Mouse (Mus musculus): Measurements from ENCODE around the gene Prpf40a. TPM values are rescaled to one million over a fixed set of nuclear protein-coding genes. Genes with fewer than 3 reads are reported as not detected.

Prpf40a gene
- total RNA-seq (2015; ENCODE audit: low replicate concordance), result 27.2 and 33.4 TPM in 2 replicates
- total RNA-seq (2017; ENCODE audit: low replicate concordance), result 59.0 and 78.6 TPM in 2 replicates

GRCm38 (mm10) chr2:53190684-53191511, at the start of gene Prpf40a:
TSS of gene Prpf40a (minus strand) at chr2:53191284.
- ATAC-seq (replicated peaks; ENCODE audit: low FRiP score, poor library complexity, severe bottlenecking), result peak; percentile 93

GRCm38 (mm10) chr2:53222242-53222641, 31.2 kb upstream of the Prpf40a start:
- ATAC-seq (replicated peaks; ENCODE audit: low FRiP score, poor library complexity, severe bottlenecking), result no peak

- no peak for ATAC-seq (replicated peaks; ENCODE audit: low FRiP score, poor library complexity, severe bottlenecking)
Observed at GRCm38 (mm10) chr2:53213493-53213892, 22.4 kb upstream of the Prpf40a start.

GRCm38 (mm10) chr2:53206749-53207148, 15.7 kb upstream of the Prpf40a start:
- no peak for ATAC-seq (replicated peaks; ENCODE audit: low FRiP score, poor library complexity, severe bottlenecking)

DNA sequence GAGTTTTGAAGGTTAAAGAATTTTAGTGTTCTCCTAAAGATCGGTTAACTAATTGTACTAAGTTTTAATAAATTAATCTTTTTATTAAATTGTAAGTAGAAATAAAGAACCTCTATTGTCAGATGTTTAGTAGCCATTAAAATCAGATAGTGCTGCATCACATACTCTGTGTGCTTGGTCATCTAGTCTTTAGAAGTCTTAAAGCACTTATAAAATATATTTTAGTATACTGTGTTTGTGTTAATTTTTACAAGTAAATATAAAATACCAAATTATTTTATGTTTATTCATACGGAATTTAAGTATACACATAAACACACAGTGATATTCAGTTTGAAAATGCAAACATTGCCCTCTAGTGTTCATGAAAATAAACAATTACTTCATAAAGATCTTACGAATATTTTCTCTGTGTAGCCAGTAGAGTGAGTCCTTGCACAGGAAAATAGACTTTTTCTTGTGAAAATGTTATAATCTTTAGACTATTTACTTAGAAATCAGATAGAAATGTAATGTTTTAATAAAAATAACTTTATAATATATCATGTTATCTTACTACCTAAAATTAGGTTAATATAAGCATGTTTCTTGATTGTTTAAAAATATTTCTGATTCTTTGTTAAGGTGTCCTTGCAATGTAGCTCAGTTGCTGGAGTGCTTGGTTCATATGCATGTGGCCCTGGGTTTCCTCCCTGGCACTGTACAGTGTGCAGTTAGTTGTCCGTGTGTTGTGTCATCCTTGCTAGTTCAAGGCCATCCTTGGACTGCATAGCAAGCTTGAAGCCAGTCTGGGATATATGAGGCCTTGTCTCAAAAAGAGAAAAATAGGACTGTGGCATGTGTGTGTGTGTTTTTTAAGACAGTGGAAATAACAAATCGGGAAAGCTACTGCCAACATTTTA, 13.5 kb upstream of the Prpf40a start:
- ATAC-seq (replicated peaks; ENCODE audit: low FRiP score, poor library complexity, severe bottlenecking), result peak; percentile 69

- no peak for ATAC-seq (replicated peaks; ENCODE audit: low FRiP score, poor library complexity, severe bottlenecking)
Observed at GRCm38 (mm10) chr2:53200164-53200885, 9.2 kb upstream of the Prpf40a start.

GRCm38 (mm10) chr2:53199203-53199602, 8.1 kb upstream of the Prpf40a start:
- ATAC-seq (replicated peaks; ENCODE audit: low FRiP score, poor library complexity, severe bottlenecking), result no peak

DNA sequence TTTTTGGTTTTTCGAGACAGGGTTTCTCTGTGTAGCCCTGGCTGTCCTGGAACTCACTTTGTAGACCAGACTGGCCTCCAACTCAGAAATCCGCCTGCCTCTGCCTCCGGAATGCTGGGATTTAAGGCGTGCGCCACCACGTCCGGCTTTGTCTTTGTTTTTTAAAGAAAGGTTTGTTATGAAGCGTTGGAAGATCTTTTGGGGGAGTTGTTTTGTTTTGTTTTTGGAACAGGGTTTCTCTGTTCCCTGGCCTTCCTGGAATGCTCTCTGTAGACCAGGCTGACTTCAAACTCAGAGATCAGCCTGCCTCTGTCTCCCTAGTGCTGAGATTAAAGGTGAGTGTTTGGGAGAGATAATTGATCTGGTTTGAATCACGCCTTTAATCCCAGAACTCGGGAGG, 5.3 kb upstream of the Prpf40a start:
- no peak for ATAC-seq (replicated peaks; ENCODE audit: low FRiP score, poor library complexity, severe bottlenecking)

- peak; percentile 9; the same call in 1 of the 2 replicates for ATAC-seq (replicated peaks; ENCODE audit: low FRiP score, poor library complexity, severe bottlenecking)
Observed at GRCm38 (mm10) chr2:53192386-53192785, 1.3 kb upstream of the Prpf40a start.

DNA sequence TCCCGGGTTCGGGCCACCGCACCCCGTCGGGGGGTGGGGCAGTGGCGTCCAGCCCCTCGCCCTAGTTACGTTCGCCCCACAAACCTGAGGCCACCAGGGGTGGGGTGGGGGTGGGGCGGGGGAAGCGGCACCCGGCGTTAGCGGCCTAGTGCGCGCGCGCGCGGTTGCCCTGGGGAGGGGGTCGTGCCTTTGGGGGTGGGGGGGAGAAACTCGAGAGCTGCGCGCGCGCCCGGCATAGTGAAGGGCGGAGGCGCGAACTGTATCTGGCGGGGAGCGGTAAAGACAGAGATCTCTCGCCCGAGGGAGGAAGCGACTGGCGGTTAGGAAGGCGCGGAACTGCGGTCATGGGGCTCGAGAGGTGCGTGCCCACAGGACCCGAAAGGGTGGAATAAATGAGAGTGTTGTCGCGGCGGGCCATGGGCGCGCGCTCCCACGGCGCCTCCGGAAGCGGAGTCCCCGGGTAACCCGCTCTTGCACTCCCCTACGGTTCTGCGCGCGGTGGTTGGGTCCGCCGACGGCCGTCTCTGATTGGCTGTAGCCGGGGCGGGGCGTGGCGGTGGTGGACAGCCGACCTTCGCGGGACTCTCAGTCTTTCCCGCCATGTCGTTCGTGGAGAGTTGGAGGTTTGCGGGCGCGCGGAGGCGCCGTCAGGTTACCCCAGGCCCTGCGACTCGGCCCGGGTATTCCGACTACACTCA, 588 bp upstream of the Prpf40a start, which contains the start of gene Arl6ip6:
Gene Arl6ip6, plus strand, starts transcription at position 204 of the 698 bp plus-strand sequence.
- peak; percentile 83 for ATAC-seq (replicated peaks; ENCODE audit: low FRiP score, poor library complexity, severe bottlenecking)

DNA sequence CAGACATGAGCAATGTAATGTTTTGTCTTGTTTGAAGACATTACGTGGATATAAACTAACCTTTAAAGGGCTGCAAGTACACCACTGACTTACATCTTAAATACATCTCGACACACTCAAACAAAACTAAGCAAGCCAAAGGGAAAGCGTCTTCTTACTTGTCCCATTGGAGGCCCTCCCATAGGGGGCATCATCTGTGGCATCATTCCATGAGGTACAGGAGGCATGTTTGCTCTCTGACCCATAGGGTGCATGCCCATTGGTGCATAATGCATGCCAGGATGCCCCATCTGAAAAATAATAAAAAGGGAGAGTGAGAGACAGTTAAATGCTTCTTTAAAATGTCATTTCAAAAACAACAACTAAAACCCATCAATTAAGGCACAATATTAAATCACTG, 1.3 kb downstream of the Prpf40a start:
- no peak for ATAC-seq (replicated peaks; ENCODE audit: low FRiP score, poor library complexity, severe bottlenecking)

DNA sequence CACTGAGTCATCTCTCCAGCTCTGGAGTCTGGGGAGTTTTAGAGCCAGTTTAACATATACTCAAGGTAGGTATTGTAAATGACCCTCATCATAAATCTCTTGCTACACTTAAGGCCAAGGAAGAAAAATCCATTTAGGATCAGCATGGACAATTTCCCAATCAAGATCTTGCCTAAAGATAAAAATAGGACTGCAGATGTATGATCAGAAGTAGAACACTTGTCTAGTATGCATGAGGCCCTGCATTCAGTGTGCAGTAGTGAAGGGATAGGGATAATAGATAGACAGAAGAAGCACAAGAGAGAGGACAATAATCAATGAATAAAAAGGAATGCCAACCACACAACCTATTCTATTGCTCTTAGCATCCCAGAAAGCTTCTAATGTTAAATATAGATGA, 11.2 kb downstream of the Prpf40a start:
- ATAC-seq (replicated peaks; ENCODE audit: low FRiP score, poor library complexity, severe bottlenecking), result no peak

DNA sequence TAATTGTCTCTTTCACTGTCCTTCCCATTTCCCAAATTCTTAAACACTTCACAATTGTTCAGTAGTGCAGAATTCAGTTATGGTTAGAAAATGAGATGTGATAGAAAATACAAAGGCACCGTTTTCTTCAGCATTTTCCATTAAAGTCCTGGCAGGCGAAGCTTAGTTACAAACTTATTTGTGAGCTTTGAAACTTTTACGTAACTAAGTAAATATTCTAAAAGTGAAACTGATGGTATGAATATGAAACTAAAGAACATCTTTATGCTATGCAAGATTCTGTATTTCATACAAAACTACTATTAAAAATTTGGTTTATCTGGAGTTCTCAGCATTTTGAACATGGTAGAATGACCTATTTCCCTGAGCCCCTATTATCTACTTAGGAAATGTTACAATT, 12.1 kb downstream of the Prpf40a start:
- ATAC-seq (replicated peaks; ENCODE audit: low FRiP score, poor library complexity, severe bottlenecking), result no peak

DNA sequence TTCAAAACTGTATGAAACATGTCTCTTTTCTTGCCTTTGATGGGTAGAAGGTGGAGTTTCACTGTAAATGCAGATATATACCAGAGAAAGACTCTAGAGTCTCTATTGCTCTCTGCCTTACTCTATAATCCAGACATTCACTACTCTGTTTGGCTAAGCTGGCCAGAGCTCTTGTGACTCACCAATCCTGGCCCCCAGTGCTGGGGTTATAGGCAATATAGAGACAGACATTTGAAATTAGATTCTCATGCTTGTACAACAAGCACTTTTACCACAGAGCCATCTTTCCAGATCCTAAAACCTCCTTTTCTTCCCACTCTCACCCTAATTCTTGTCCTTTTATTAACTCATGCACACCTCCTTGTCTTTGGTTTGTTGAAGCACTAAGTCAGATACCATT, 17.1 kb downstream of the Prpf40a start:
- ATAC-seq (replicated peaks; ENCODE audit: low FRiP score, poor library complexity, severe bottlenecking), result no peak

- no peak for ATAC-seq (replicated peaks; ENCODE audit: low FRiP score, poor library complexity, severe bottlenecking)
Observed at GRCm38 (mm10) chr2:53146852-53147251, 44.2 kb downstream of the Prpf40a start.

- no peak for ATAC-seq (replicated peaks; ENCODE audit: low FRiP score, poor library complexity, severe bottlenecking)
Observed at GRCm38 (mm10) chr2:53131567-53131966, 59.5 kb downstream of the Prpf40a start.

- no peak for ATAC-seq (replicated peaks; ENCODE audit: low FRiP score, poor library complexity, severe bottlenecking)
Observed at GRCm38 (mm10) chr2:53129070-53129469, 62.0 kb downstream of the Prpf40a start.

GRCm38 (mm10) chr2:53125998-53126397, 65.1 kb downstream of the Prpf40a start:
- no peak for ATAC-seq (replicated peaks; ENCODE audit: low FRiP score, poor library complexity, severe bottlenecking)

- 0 out of 2 replicates have a peak, but pooled peaks have one; percentile 46 for ATAC-seq (replicated peaks; ENCODE audit: low FRiP score, poor library complexity, severe bottlenecking)
Observed at GRCm38 (mm10) chr2:53121797-53122196, 69.3 kb downstream of the Prpf40a start.

Data from erythroblast, adult 5-6 weeks (primary cell).